Mouse (Mus musculus) neural tube, embryonic 13.5 days (tissue): ENCODE measurements around the gene Abl1. TPM values are rescaled to one million over a fixed set of nuclear protein-coding genes. Genes with fewer than 3 reads are reported as not detected.

Source experiments
- ATAC-seq: fragments of 200-750 bp; cut with Nextera tagmentation; 2 replicates; pipeline ENCODE4 v1.8.0; 2017; ENCODE audit warnings: low read depth, mild to moderate bottlenecking, moderate TSS enrichment, moderate library complexity
- H3K27ac ChIP-seq: fragments of 300-500 bp; sonication (generic); replicated peaks from 2 replicates; pipeline ENCODE4 v1.5.1; 2015; ENCODE audit warnings: moderate library complexity, mild to moderate bottlenecking, inconsistent platforms
- H3K27me3 ChIP-seq: fragments of 300-500 bp; sonication (generic); 2 replicates; pipeline ENCODE4 v1.6.1; 2015; ENCODE audit warnings: mild to moderate bottlenecking, inconsistent platforms
- H3K36me3 ChIP-seq: fragments of 300-500 bp; sonication (generic); 2 replicates; pipeline ENCODE4 v1.6.1; 2015; ENCODE audit warnings: mild to moderate bottlenecking, inconsistent platforms
- H3K4me1 ChIP-seq: fragments of 300-500 bp; sonication (generic); replicated peaks from 2 replicates; pipeline ENCODE4 v1.6.1; 2015; ENCODE audit warnings: inconsistent platforms
- H3K4me2 ChIP-seq: fragments of 300-500 bp; sonication (generic); 2 replicates; pipeline ENCODE4 v1.6.1; 2015; ENCODE audit warnings: inconsistent platforms, mild to moderate bottlenecking, moderate library complexity
- H3K4me3 ChIP-seq: fragments of 300-500 bp; sonication (generic); 2 replicates; pipeline ENCODE4 v1.5.1; 2015; ENCODE audit warnings: mild to moderate bottlenecking, inconsistent platforms
- H3K9ac ChIP-seq: fragments of 300-500 bp; sonication (generic); 2 replicates; pipeline ENCODE4 v1.6.1; 2015; ENCODE audit warnings: moderate library complexity, mild to moderate bottlenecking, inconsistent platforms
- H3K9me3 ChIP-seq: fragments of 300-500 bp; sonication (generic); 2 replicates; pipeline ENCODE4 v1.6.1; 2016; ENCODE audit warnings: inconsistent platforms
- WGBS: fragments of 180-500 bp; shearing (Covaris S2); methylation state at CpG from one replicate; pipeline ENCODE4 v1.1.7; 2015; 5-methylcytosine and 5-hydroxymethylcytosine counted together
- polyA plus RNA-seq: library from polyadenylated mRNA; unstranded; fragments of >200 nt; fragmentation: Nextera tagmentation; extraction: Ambion mirVana; gene quantifications from 2 replicates; pipeline ENCODE4 v1.2.1, GENCODE M21; 2015

Abl1 gene
- polyA plus RNA-seq, 1 experiment from 2014 or later, result 19.3 TPM

DNA sequence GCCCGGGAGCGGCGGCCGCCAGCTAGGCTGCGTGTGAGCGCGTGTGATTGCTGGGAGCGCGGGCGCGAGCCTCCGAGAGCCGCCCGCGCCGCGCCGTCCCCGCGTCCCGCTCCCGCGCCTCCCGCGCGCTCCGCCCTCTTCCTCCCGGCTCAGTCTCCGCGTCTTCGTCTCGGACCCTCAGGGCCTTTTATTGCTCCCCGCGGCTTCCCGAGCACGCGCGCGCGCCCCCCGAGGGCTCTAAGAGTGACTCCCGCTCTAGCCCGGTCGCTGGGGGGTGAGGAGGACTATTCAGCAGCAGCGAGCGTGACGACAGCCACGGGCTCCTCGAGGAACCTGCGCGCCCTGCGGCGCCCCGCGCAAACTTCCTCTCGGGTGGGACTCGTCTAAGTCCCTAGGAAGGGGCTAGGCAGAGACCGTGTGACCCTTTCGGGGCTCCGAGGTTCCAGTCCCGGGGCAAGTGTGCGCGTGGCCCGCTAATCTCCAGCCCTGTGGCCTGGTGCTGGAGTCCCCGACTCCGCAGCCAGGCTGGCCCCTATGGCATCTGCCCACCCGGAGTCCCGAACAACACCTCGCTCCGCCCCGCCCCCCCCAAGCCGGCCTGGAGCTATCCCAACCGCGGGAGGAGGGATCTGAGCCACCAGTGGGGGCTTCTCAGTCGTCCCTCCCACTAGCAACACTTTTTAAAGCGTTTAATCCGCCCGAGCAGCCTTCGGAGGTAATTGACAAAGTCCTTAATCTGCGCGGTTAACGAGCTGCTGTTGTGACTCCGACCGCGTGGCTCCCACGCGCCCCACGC, 157.9 kb downstream of the Abl1 start, which contains the start of gene Fibcd1:
TSS of gene Fibcd1 (minus strand) at position 110 of the 796 bp plus-strand sequence.
- H3K36me3 ChIP-seq, result no peaks in the 10 kb centered on the region
- H3K9ac ChIP-seq, result peak within 1 kb of the TSS; percentile 63
- peaks cover 67% of the 10 kb centered on the region for H3K27me3 ChIP-seq
- H3K4me2 ChIP-seq, result peak within 1 kb of the TSS; percentile 87
- ATAC-seq, result peak; percentile 36
- H3K4me3 ChIP-seq, result peak within 1 kb of the TSS; percentile 46
- H3K4me1 ChIP-seq, result peaks cover 27% of the 10 kb centered on the region
- H3K27ac ChIP-seq, result no peak within 1 kb of the TSS
- H3K9me3 ChIP-seq, result no peaks in the 10 kb centered on the region
- under 1% methylated on average over 87 of the region's 88 CpGs for WGBS

- Histone ChIP-seq H3K9me3 (no peaks in the 10 kb centered on the region), H3K4me3 (peak overlapping the region; percentile 46), H3K36me3 (no peaks in the 10 kb centered on the region), H3K9ac (peak overlapping the region; percentile 63; the same call in 1 of the 2 replicates), H3K4me2 (peak overlapping the region; percentile 87), H3K27me3 (peaks cover 64% of the 10 kb centered on the region), H3K4me1 (peaks cover 27% of the 10 kb centered on the region), H3K27ac (no peak overlapping the region)
- WGBS, result 4% methylated on average over 35 of the region's 35 CpGs
- ATAC-seq, result no peak
Observed at GRCm38 (mm10) chr2:31846692-31847660, 158.8 kb downstream of the Abl1 start.

DNA sequence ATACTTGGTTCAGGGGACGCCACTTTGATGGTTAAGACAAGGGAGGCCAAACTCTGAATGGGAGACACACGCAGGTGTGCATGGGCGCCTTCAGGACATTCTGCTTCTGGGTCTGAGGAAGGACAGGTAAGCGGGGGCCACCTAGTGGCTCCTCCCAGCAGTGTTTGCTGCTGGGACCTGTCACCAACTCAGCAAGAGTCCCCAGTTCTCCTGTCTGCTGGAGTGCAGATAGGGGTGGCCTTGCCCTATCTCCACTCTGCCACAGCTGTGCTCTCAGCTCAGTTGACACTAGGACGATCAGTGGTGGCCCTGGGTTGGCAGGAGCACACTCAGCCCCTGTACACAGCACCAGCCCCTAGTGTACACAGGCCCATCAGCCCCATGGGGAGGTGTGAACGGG, 159.7 kb downstream of the Abl1 start:
- Histone ChIP-seq H3K36me3 (no peaks in the 10 kb centered on the region), H3K9me3 (no peaks in the 10 kb centered on the region), H3K4me1 (peaks cover 27% of the 10 kb centered on the region), H3K27ac (no peak overlapping the region), H3K27me3 (peaks cover 60% of the 10 kb centered on the region), H3K4me3 (no peak overlapping the region), H3K4me2 (no peak overlapping the region), H3K9ac (no peak overlapping the region)
- ATAC-seq, result no peak
- WGBS, result 16% methylated on average over 6 of the region's 6 CpGs

- H3K4me2 ChIP-seq, result no peak overlapping the region
- WGBS, result 52% methylated on average over 12 of the region's 12 CpGs
- no peaks in the 10 kb centered on the region for H3K36me3 ChIP-seq
- ATAC-seq, result no peak
- no peaks in the 10 kb centered on the region for H3K9me3 ChIP-seq
- no peak overlapping the region for H3K4me3 ChIP-seq
- H3K4me1 ChIP-seq, result peaks cover 19% of the 10 kb centered on the region
- no peak overlapping the region for H3K27ac ChIP-seq
- H3K27me3 ChIP-seq, result peaks cover 38% of the 10 kb centered on the region
- no peak overlapping the region for H3K9ac ChIP-seq
Observed at GRCm38 (mm10) chr2:31850141-31850540, 162.0 kb downstream of the Abl1 start.

Other genes with a start within 250 kb of the Abl1 start
- gene Ass1, start 218.2 kb upstream of the Abl1 start, polyA plus RNA-seq, result 12.5 and 14.8 TPM in 2 replicates
- gene Fubp3, start 115.7 kb upstream of the Abl1 start, polyA plus RNA-seq, result 64.2 and 70.8 TPM in 2 replicates
- gene Prdm12, start 48.3 kb upstream of the Abl1 start, polyA plus RNA-seq, result 36.4 and 45.9 TPM in 2 replicates
- 41.9 and 42.6 TPM in 2 replicates for gene Exosc2, start 17.7 kb upstream of the Abl1 start, polyA plus RNA-seq
- 0.13 TPM in 1 of 2 replicates, not detected in the other for gene Qrfp, start 122.2 kb downstream of the Abl1 start, polyA plus RNA-seq
- 2.8 and 3.1 TPM in 2 replicates for gene Fibcd1, start 157.6 kb downstream of the Abl1 start, polyA plus RNA-seq
- 5.3 and 5.7 TPM in 2 replicates for gene Lamc3, start 198.9 kb downstream of the Abl1 start, polyA plus RNA-seq